Mouse (Mus musculus) heart, embryonic 12.5 days (tissue): ENCODE results near the gene Nup107. TPM values are rescaled to one million over a fixed set of nuclear protein-coding genes. Genes with fewer than 3 reads are reported as not detected.
A peak's percentile ranks its signal among the peaks of the same experiment; 100 is the strongest.
"Not testable (repeated sequence)": the region's sequence is repeated elsewhere in the genome, so short reads cannot be mapped to it uniquely, and the experiment has no call there.

Experiments
- ATAC-seq: fragments of 200-750 bp; cut with Nextera tagmentation; 2 replicates; pipeline ENCODE4 v1.8.0; 2017; ENCODE audit warnings: moderate TSS enrichment, moderate library complexity; ENCODE audit not compliant: insufficient number of reproducible peaks, low FRiP score
- H3K27ac ChIP-seq: fragments of 300-500 bp; sonication (generic); 2 replicates; pipeline ENCODE4 v1.5.1; 2016; ENCODE audit warnings: mild to moderate bottlenecking, moderate library complexity; ENCODE audit not compliant: poor library complexity, severe bottlenecking
- H3K27me3 ChIP-seq: fragments of 300-500 bp; sonication (generic); replicated peaks from 2 replicates; pipeline ENCODE4 v1.6.1; 2016; ENCODE audit warnings: mild to moderate bottlenecking, moderate library complexity
- H3K36me3 ChIP-seq: fragments of 300-500 bp; sonication (generic); 2 replicates; pipeline ENCODE4 v1.6.1; 2016; ENCODE audit warnings: mild to moderate bottlenecking, moderate library complexity
- H3K4me1 ChIP-seq: fragments of 300-500 bp; sonication (generic); replicated peaks from 2 replicates; pipeline ENCODE4 v1.6.1; 2016; ENCODE audit warnings: mild to moderate bottlenecking
- H3K4me2 ChIP-seq: fragments of 300-500 bp; sonication (generic); 2 replicates; pipeline ENCODE4 v1.6.1; 2016; ENCODE audit warnings: mild to moderate bottlenecking, moderate library complexity
- H3K4me3 ChIP-seq: fragments of 300-500 bp; sonication (generic); 2 replicates; pipeline ENCODE4 v1.5.1; 2016; ENCODE audit warnings: mild to moderate bottlenecking
- H3K9ac ChIP-seq: fragments of 300-500 bp; sonication (generic); 2 replicates; pipeline ENCODE4 v1.6.1; 2016; ENCODE audit warnings: mild to moderate bottlenecking, moderate library complexity
- H3K9me3 ChIP-seq: fragments of 300-500 bp; sonication (generic); replicated peaks from 2 replicates; pipeline ENCODE4 v1.6.1; 2016; ENCODE audit warnings: mild to moderate bottlenecking, moderate library complexity
- WGBS: fragments of 180-500 bp; shearing (Covaris S2); methylation state at CpG from one replicate; pipeline ENCODE4 v1.1.7; 2016; 5-methylcytosine and 5-hydroxymethylcytosine counted together
- polyA plus RNA-seq: library from polyadenylated mRNA; unstranded; fragments of >200 nt; fragmentation: Nextera tagmentation; extraction: Ambion mirVana; gene quantifications from 2 replicates; pipeline ENCODE4 v1.2.1, GENCODE M21; 2016

Nup107 gene
- polyA plus RNA-seq, 1 experiment from 2014 or later = 72.0 TPM

DNA sequence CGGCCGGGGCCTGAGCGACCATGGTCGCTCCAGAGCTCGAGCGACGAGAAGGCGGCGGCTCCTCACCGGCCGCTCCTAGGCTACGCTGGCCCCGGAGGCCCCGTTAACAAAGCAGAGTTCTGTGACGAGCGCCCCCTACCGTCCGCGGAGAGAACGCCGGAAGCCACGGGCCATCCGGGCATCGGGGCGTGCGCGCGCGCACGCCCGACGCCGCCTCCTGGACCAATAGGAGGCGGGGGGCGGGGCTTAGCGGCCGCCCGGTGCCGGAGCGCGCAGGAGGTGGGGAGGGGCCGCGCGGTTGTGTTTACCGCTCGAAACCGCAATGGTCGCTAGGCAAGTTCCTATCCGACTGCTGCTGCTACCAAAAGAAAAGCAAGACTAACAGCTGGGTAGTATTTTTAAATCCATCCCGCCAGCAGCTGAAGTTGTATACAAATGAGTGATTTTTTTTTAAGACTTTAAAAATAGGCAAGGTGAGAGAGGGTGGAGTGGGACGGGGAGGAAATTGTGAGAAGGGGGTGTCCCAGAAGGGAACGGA, 81.8 kb downstream of the Nup107 start, which contains the start of gene Mdm2:
Mdm2 (minus strand) TSS at position 155 of the 538 bp plus-strand sequence.
- WGBS = under 1% methylated on average over 52 of the region's 52 CpGs
- H3K4me2 ChIP-seq = peak within 1 kb of the TSS; percentile 87
- H3K4me3 ChIP-seq = peak within 1 kb of the TSS; percentile 95
- H3K9ac ChIP-seq = peak within 1 kb of the TSS; percentile 99
- peaks cover 23% of the 10 kb centered on the region for H3K4me1 ChIP-seq
- H3K36me3 ChIP-seq = peaks cover 25% of the 10 kb centered on the region
- ATAC-seq = peak; percentile 96
- peak within 1 kb of the TSS; percentile 99 for H3K27ac ChIP-seq
- H3K27me3 ChIP-seq = no peaks in the 10 kb centered on the region
- H3K9me3 ChIP-seq = no peaks in the 10 kb centered on the region

- under 1% methylated on average over 48 of the region's 71 CpGs for WGBS
Observed at GRCm38 (mm10) chr10:117709930-117710603, 82.4 kb downstream of the Nup107 start.

GRCm38 (mm10) chr10:117709326-117709830, 83.1 kb downstream of the Nup107 start:
- H3K27ac ChIP-seq = peak overlapping the region; percentile 99
- peak overlapping the region; percentile 87 for H3K4me2 ChIP-seq
- H3K4me1 ChIP-seq = peaks cover 23% of the 10 kb centered on the region

More at GRCm38 (mm10) chr10:117709930-117710603, 82.4 kb downstream of the Nup107 start:
- peaks cover 31% of the 10 kb centered on the region for H3K36me3 ChIP-seq
- peak overlapping the region; percentile 95 for H3K4me3 ChIP-seq
- no peaks in the 10 kb centered on the region for H3K9me3 ChIP-seq
- H3K9ac ChIP-seq = peak overlapping the region; percentile 99
- peaks cover 23% of the 10 kb centered on the region for H3K4me1 ChIP-seq
- no peaks in the 10 kb centered on the region for H3K27me3 ChIP-seq
- H3K4me2 ChIP-seq = peak overlapping the region; percentile 87
- peak overlapping the region; percentile 99 for H3K27ac ChIP-seq
- ATAC-seq = peak; percentile 89

DNA sequence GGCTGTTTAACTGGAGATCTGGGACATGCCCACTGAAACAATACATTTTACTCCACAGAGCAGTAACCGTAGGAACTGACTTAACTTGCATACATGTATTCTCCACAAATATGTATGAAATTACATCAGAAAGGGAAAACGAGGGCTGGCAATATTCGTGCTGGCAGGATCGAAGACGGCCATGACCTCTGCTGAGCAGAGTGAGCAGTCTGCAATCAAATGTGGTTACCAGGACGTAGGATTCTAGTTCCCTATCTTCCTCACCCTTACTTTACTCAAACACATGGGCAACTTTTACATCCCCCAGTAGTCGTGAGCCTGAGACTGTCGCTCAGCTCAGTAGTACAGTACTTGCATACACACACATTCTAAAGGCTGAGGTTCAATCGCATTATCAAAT, 83.6 kb downstream of the Nup107 start:
- 81% methylated on average over 9 of the region's 9 CpGs for WGBS

More at GRCm38 (mm10) chr10:117709326-117709830, 83.1 kb downstream of the Nup107 start:
- no peaks in the 10 kb centered on the region for H3K27me3 ChIP-seq
- H3K9me3 ChIP-seq = no peaks in the 10 kb centered on the region
- ATAC-seq = no peak
- H3K36me3 ChIP-seq = peaks cover 37% of the 10 kb centered on the region
- peak overlapping the region; percentile 99 for H3K9ac ChIP-seq
- peak overlapping the region; percentile 95 for H3K4me3 ChIP-seq
- WGBS = 38% methylated on average over 12 of the region's 12 CpGs

DNA sequence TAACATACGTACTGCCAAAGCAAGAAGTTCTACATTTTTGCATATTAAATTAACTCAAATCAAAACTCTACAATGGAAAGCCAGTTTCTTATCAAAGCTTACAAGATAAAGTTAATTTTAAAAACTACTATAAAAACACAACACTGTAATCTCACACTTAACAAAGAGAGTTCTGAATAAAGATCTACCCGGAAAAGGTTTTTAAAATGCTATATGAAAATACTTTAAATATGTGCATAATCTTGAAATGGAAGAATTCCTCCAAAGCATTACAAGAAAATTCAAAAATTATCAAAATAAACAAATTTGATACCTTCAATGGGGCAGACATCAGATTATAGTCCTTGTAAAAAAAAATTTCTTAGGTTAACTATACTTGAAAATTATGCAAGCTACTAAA, 84.1 kb downstream of the Nup107 start:
- Histone ChIP-seq H3K27ac (no peak overlapping the region), H3K27me3 (no peaks in the 10 kb centered on the region), H3K36me3 (peaks cover 44% of the 10 kb centered on the region), H3K9me3 (no peaks in the 10 kb centered on the region), H3K9ac (no peak overlapping the region), H3K4me1 (peaks cover 23% of the 10 kb centered on the region), H3K4me3 (no peak overlapping the region), H3K4me2 (no peak overlapping the region)
- 97% methylated on average over 2 of the region's 2 CpGs for WGBS
- no peak for ATAC-seq

More for the DNA sequence above, 83.6 kb downstream of the Nup107 start:
- peaks cover 41% of the 10 kb centered on the region for H3K36me3 ChIP-seq
- H3K4me3 ChIP-seq = peak overlapping the region; percentile 95
- H3K9ac ChIP-seq = 0 out of 2 replicates have a peak overlapping the region, but pooled peaks have one; percentile 41
- H3K27me3 ChIP-seq = no peaks in the 10 kb centered on the region
- ATAC-seq = no peak
- H3K27ac ChIP-seq = no peak overlapping the region
- peaks cover 23% of the 10 kb centered on the region for H3K4me1 ChIP-seq
- no peaks in the 10 kb centered on the region for H3K9me3 ChIP-seq
- H3K4me2 ChIP-seq = peak overlapping the region; percentile 87

DNA sequence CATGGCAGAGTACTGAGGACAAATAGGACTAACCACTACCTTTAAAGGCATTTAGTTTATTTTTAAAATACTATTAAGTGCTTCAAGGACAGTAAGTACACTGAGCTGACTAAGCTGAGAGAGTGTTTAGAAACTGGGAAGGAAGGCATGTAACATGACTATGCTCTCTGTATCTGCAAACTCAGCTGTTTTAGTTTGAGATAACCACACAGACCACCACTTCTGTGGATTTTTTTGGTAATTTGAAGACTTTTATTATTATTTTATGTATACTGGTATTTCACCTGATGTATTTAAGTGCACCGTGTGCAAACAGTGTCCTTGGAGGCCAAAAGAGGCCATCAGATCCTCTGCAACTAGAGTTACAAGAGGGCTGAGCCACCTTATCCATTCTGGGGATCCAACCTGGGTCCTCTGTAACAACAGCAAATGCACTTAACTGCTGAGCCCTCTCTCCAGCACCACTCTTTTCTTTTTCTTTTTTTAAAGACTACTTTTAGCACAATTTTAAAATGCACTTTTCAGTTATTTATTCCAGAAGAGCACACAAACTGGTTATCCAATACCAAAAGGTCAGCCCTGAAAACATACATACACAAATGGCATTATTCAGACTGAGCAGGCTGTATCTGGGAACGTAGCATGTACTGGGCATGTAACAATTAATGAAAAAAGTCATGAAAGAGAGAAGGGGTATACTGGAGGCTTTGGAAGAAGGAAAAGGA, 85.2 kb downstream of the Nup107 start:
- 83% methylated on average over 2 of the region's 2 CpGs for WGBS
- H3K36me3 ChIP-seq = peaks cover 54% of the 10 kb centered on the region
- H3K27ac ChIP-seq = peak overlapping the region; percentile 22; the same call in 1 of the 2 replicates

GRCm38 (mm10) chr10:117706440-117706839, 86.1 kb downstream of the Nup107 start:
- Histone ChIP-seq H3K27me3 (no peaks in the 10 kb centered on the region), H3K36me3 (peaks cover 61% of the 10 kb centered on the region), H3K9me3 (no peaks in the 10 kb centered on the region), H3K4me1 (peaks cover 22% of the 10 kb centered on the region), H3K27ac (peak overlapping the region; percentile 22; the same call in 1 of the 2 replicates), H3K4me2 (no peak overlapping the region), H3K4me3 (no peak overlapping the region), H3K9ac (no peak overlapping the region)
- no peak for ATAC-seq
- WGBS = 88% methylated on average over 6 of the region's 6 CpGs

More for the DNA sequence above, 85.2 kb downstream of the Nup107 start:
- H3K4me2 ChIP-seq = no peak overlapping the region
- no peak overlapping the region for H3K9ac ChIP-seq
- no peaks in the 10 kb centered on the region for H3K9me3 ChIP-seq
- no peaks in the 10 kb centered on the region for H3K27me3 ChIP-seq
- no peak for ATAC-seq
- H3K4me1 ChIP-seq = peaks cover 23% of the 10 kb centered on the region
- no peak overlapping the region for H3K4me3 ChIP-seq

GRCm38 (mm10) chr10:117705806-117706205, 86.7 kb downstream of the Nup107 start:
- no peak overlapping the region for H3K9ac ChIP-seq
- H3K27ac ChIP-seq = no peak overlapping the region
- H3K4me3 ChIP-seq = no peak overlapping the region
- H3K27me3 ChIP-seq = no peaks in the 10 kb centered on the region
- no peaks in the 10 kb centered on the region for H3K9me3 ChIP-seq
- H3K36me3 ChIP-seq = peaks cover 65% of the 10 kb centered on the region
- no peak overlapping the region for H3K4me2 ChIP-seq
- ATAC-seq = no peak
- H3K4me1 ChIP-seq = peaks cover 19% of the 10 kb centered on the region

DNA sequence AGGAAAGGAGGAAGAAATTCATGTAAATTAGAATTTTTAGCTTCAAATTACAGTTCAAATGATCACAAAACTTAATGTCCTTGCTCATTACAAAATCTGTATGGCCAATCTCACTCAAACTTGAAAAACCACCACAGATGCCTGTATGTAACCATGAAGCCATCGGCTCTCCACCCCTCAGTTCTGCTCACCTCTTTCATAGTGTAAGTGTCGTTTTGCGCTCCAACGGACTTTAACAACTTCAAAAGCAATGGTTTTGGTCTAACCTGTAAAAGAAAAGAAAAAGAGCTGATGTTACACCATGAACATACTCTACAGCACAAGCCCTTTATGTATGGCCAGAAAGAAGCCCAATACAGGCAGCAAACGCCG, 87.6 kb downstream of the Nup107 start:
- Histone ChIP-seq H3K9me3 (no peaks in the 10 kb centered on the region), H3K4me1 (peaks cover 19% of the 10 kb centered on the region), H3K27me3 (no peaks in the 10 kb centered on the region), H3K4me3 (no peak overlapping the region), H3K27ac (no peak overlapping the region), H3K36me3 (peaks cover 74% of the 10 kb centered on the region), H3K4me2 (no peak overlapping the region), H3K9ac (no peak overlapping the region)
- WGBS = 96% methylated on average over 6 of the region's 6 CpGs
- ATAC-seq = no peak

DNA sequence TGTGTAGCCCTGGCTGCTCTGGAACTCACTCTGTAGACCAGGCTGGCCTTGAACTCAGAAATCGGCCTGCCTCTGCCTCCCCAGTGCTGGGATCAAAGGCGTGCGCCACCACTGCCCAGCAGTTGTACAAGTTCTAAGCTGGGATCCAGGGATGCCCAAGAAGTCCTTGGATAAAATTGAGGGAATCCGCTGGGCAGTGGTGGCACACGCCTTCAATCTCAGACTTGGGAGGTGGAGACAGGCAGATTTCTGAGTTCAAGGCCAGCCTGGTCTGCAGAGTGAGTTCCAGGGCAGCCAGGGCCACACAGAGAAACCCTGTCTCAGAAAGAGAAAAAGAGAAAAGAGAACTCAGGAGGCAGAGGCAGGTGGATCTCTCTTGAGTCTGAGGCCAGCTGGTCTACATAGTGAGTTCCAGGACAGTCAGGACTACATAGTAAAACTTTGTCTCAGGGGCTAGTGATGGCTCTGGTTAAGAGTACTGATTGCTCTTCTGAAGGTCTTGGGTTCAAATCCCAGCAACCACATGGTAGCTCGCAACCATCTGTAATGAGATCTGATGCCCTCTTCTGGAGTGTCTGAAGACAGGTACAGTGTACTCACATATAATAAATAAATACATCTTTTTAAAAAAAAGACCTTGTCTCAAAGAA, 88.1 kb downstream of the Nup107 start:
- not testable (repeated sequence) for H3K27me3 ChIP-seq, H3K4me2 ChIP-seq, H3K9ac ChIP-seq, H3K9me3 ChIP-seq, H3K27ac ChIP-seq, ATAC-seq, H3K4me3 ChIP-seq
- WGBS = 96% methylated on average over 6 of the region's 6 CpGs
- peaks cover 19% of the 10 kb centered on the region for H3K4me1 ChIP-seq
- H3K36me3 ChIP-seq = peaks cover 79% of the 10 kb centered on the region
